Comparison of ENCODE assay signal across 8 mouse cellular contexts in genomic region chr6:146725384-146725791, GRCm38 (mm10). TPM values are rescaled to one million over a fixed set of nuclear protein-coding genes. Genes with fewer than 3 reads are reported as not detected.
DNase-seq lines count a peak whose midpoint lies in the region; ATAC-seq lines count a peak whose summit lies in the region.

No protein-coding gene starts in this region.

- no peaks in the 10 kb centered on the region for H3K9me3 ChIP-seq in kidney, embryonic 16.5 days (ENCODE audit: low read length)
- no peaks in the 10 kb centered on the region for H3K9me3 ChIP-seq in midbrain, embryonic 11.5 days (ENCODE audit: control insufficient read depth, low read length)

- H3K36me3 ChIP-seq in kidney, embryonic 16.5 days (ENCODE audit: insufficient read depth, low read length) = no peaks in the 10 kb centered on the region
- H3K36me3 ChIP-seq in midbrain, embryonic 11.5 days (ENCODE audit: control insufficient read depth, insufficient read depth, low read length) = no peaks in the 10 kb centered on the region

- H3K27me3 ChIP-seq in kidney, embryonic 16.5 days (ENCODE audit: insufficient read depth, low read length) = no peaks in the 10 kb centered on the region
- H3K27me3 ChIP-seq in midbrain, embryonic 11.5 days (ENCODE audit: control insufficient read depth, insufficient read depth, low read length) = no peaks in the 10 kb centered on the region

- under 1% methylated on average over 30 of the region's 30 CpGs for WGBS in kidney, embryonic 16.5 days
- WGBS in midbrain, embryonic 11.5 days = under 1% methylated on average over 30 of the region's 30 CpGs

- peak overlapping the region; percentile 74 for H3K4me2 ChIP-seq in kidney, embryonic 16.5 days (replicated peaks; ENCODE audit: low read depth, low read length)
- H3K4me2 ChIP-seq in midbrain, embryonic 11.5 days = peak overlapping the region; percentile 78

- no peak for DNase-seq in cerebellum, adult 11-12 months
- peak; percentile 14 to 57 for DNase-seq in urinary bladder, adult 18-20 months (ENCODE audit: low spot score in 2 of 2)
- no peak for DNase-seq in urinary bladder, adult 2 months (ENCODE audit: low spot score)
- DNase-seq in gastrocnemius, postnatal 25 days = peak; percentile 9
- DNase-seq in midbrain, embryonic 11.5 days (ENCODE audit: low spot score, missing footprints) = peak; percentile 94
- no peak for DNase-seq in cerebellum, postnatal 10 days

- H3K4me3 ChIP-seq in kidney, embryonic 16.5 days (ENCODE audit: low read length) = peak overlapping the region; percentile 91
- H3K4me3 ChIP-seq in midbrain, embryonic 11.5 days (ENCODE audit: low read depth, low read length) = peak overlapping the region; percentile 69

- H3K27ac ChIP-seq in kidney, embryonic 16.5 days (ENCODE audit: low read length) = peak overlapping the region; percentile 56
- H3K27ac ChIP-seq in midbrain, embryonic 11.5 days (ENCODE audit: low read depth, low read length) = no peak overlapping the region

- ATAC-seq in cerebellum, adult (ENCODE audit: insufficient number of reproducible peaks, low FRiP score, low TSS enrichment) = peak; percentile 18
- ATAC-seq in kidney, embryonic 16.5 days (ENCODE audit: low FRiP score, low TSS enrichment) = peak; percentile 70
- peak; percentile 61 for ATAC-seq in midbrain, embryonic 11.5 days (ENCODE audit: low FRiP score)

- peak overlapping the region; percentile 84 for H3K9ac ChIP-seq in kidney, embryonic 16.5 days (replicated peaks; ENCODE audit: low read length)
- H3K9ac ChIP-seq in midbrain, embryonic 11.5 days (ENCODE audit: low read length) = peak overlapping the region; percentile 75

- H3K4me1 ChIP-seq in kidney, embryonic 16.5 days (ENCODE audit: insufficient read depth, low read length) = peaks cover 7% of the 10 kb centered on the region; the same call in 1 of the 2 replicates
- peaks cover 3% of the 10 kb centered on the region; the same call in 1 of the 2 replicates for H3K4me1 ChIP-seq in midbrain, embryonic 11.5 days (ENCODE audit: control insufficient read depth, insufficient read depth, low read length)

RNA-seq across cellular contexts. Expression of gene Stk38l, which starts 0.6 kb away (rescaled TPM):
- 14.2 and 15.7 TPM in 2 replicates for polyA plus RNA-seq in urinary bladder, adult 2 months (2012; rRNA removed)
- 1 to 10 TPM; 5.9 to 8.6 TPM for total RNA-seq in gastrocnemius, postnatal 25 days (2021)
- polyA plus RNA-seq in kidney, embryonic 16.5 days (2015; fragmentation: Nextera tagmentation; extraction: Ambion mirVana) = 15.4 and 15.8 TPM in 2 replicates
- polyA plus RNA-seq in midbrain, embryonic 11.5 days (2014; fragmentation: Nextera tagmentation; extraction: Ambion mirVana) = 20.4 and 22.2 TPM in 2 replicates

Comparison
In these comparisons a context has a peak if more than half of its experiments do, and no peak if none do; other contexts are left out.
1. DNase-seq: peak in urinary bladder, adult 18-20 months (2 of 2), gastrocnemius, postnatal 25 days (single experiment) and midbrain, embryonic 11.5 days (single experiment); none in cerebellum, adult 11-12 months (single experiment), urinary bladder, adult 2 months (single experiment) and cerebellum, postnatal 10 days (0 of 2).
2. ATAC-seq: peak in every context shown above with its lines; median percentile 70 in kidney, embryonic 16.5 days; 61 in midbrain, embryonic 11.5 days; 18 in cerebellum, adult.